Mouse (Mus musculus): Measurements from ENCODE around the gene Colq.

The Colq gene

GRCm38 (mm10) chr14:31525040-31525810 is 65.9 kb downstream of the Colq start:
- no peak for DNase-seq

DNA sequence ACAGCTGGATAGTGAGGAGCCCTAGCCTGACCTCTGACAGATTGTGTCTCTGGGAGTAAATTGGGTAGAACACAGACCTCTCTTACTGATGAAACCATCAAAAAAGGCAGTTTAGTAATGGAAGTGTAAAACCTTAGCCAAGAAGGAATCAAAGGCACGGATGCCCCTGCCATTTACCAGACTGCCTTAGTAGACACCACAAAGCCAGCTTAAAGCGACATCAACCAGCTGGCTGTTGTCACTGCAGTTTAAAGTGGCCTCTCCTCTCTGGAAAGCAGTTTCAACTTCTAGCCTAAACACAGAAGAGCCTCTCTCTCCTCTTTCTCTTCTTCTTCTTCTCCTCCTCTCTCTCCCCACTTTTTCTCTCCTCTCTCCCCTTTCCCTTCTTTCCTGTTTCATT is 69.8 kb downstream of the Colq start:
- DNase-seq = no peak

GRCm38 (mm10) chr14:31519165-31519564 is 72.0 kb downstream of the Colq start:
- peak; percentile 31 for DNase-seq

DNA sequence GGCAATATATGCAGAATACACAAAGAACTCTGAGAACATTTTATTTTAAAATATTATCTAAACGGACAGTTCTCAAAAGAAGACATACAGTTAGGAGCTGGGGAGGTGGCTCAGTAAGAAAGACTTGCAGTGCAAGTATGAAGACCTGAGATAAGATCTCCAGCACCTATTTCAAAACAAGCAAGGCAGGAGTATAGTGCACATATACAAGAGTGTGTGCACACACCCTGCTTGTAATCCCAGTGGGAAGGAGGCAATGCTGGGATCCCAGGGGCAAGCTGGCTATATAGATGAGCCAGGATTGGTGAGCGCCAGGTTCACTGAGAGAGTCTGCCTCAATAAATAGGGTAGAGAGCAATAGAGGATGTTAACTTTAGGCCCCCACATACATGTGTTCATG is 75.2 kb downstream of the Colq start:
- no peak for DNase-seq

- DNase-seq = no peak
Measured at GRCm38 (mm10) chr14:31510322-31510721, 80.8 kb downstream of the Colq start.

DNA sequence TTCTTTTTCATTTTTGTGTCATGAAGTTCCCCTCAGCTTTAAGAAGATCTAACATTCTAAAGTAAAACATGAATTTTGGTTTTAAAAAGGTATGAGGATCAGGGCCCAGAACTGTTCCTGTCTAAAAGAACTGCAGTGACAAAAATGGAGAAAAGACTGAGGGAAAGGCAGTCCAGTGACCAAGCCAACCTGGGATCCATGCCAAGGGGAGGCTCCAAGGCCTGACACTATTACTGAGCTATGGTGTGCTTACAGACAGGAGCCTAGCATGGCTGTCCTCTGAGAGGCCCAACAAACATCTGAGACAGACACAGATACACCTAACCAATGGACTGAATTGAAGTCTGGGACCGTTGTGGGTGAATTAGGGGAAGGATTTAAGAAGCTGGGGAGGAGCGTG is 81.2 kb downstream of the Colq start:
- DNase-seq = peak; percentile 37

DNA sequence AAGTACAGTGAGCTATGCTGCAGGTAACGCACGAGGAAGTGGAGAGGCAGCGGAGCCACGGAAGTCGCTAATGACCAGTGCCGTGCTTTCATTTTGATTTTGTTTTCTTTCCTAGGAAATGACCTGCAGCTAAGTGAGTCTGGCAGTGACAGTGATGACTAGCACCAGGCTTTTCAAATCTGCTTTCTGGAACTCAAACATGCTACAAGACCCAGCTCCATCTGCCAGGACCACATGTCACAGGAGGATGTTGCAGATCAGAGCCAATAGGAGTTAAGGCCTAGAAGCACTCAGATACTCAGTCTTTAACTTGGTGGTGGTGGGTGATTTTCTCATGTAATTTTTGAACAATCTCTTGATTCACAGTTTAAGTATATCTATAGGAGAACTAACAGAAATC is 84.7 kb downstream of the Colq start:
- DNase-seq = no peak

DNA sequence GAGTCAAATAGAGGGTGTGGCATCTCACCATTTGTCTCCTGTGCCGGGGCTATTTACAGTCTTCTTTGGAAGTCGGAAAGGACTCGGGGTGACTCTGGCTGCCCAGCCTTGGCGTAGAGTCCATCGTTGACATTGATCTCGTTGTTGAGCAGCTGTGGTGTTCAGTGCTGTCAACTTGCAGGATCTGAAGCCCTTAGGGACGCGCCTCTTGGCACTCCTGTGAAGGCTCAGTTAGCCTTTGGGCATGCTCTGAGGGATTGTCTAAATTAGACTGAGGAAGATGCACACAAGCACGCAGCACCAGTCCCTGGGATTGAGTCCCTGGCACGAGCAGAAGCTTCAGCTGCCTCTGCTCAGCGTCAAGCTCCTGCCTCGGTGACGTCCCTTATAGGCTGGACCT is 87.7 kb downstream of the Colq start:
- DNase-seq = no peak

DNA sequence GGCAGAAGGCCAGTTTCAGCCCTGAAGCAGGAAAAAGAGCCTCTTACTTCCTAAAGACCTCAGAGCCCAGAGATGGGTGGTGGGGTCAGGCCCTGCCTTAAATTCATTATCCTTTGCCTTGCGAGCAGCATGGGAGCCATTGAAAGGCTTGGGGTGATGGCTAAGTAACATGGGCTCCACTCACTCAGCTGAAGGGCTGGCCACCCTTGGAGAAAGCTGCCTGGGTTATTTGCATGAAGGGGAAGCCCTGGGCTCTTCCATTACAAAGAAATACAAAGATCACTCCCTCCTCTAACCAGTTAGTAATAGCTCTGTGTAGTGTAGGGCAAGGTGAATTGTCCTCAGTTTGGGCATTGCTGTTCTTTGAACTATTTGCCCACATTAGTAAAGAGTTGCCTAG is 91.6 kb downstream of the Colq start:
- DNase-seq = no peak

DNA sequence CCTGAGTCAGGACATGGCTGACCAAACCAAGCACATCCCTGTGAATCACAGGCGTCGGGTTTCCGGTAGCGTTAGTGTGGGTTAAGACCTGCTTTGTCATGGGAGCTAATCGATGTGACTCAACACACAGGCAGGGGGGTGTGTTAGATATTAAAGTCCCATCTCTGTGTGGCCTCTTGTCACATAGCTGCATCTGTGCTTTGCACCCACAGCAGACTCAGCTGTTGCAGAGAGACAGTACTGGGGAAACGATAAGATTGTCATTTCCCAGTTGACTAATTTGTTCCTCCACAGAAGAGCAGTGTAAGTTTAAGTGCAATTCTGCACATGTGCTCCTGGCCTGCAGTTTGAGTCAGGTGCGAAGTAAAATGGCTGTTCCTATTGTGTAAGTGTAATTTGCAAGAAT is 94.9 kb downstream of the Colq start:
- DNase-seq = no peak

- no peak for DNase-seq
Measured at GRCm38 (mm10) chr14:31495538-31495937, 95.6 kb downstream of the Colq start.

DNA sequence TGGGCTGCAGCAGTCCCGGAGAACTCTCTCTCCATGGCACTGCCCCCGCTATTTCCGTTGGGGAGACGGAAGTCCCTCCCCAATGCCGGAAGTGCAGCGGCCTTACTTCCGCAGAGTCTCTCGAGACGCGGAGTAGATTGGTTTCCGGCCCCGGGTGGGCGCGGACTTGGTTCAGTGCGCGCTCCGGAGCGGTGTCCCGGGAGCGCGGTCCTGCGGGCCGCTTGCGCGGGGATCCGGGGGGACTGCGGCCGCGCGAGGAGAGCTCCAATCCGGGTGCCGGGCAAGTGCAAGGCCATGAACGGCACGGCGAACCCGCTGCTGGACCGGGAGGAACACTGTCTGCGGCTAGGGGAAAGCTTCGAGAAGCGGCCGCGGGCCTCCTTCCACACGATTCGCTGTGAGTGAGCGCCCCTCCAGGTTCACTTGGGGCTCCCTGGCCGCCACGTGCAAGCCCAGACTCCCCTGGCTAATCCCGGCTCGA is 96.1 kb downstream of the Colq start, which contains the start of gene Mettl6:
TSS of gene Mettl6 (minus strand) at position 66 of the 481 bp plus-strand sequence.
- DNase-seq = peak; percentile 92

DNA sequence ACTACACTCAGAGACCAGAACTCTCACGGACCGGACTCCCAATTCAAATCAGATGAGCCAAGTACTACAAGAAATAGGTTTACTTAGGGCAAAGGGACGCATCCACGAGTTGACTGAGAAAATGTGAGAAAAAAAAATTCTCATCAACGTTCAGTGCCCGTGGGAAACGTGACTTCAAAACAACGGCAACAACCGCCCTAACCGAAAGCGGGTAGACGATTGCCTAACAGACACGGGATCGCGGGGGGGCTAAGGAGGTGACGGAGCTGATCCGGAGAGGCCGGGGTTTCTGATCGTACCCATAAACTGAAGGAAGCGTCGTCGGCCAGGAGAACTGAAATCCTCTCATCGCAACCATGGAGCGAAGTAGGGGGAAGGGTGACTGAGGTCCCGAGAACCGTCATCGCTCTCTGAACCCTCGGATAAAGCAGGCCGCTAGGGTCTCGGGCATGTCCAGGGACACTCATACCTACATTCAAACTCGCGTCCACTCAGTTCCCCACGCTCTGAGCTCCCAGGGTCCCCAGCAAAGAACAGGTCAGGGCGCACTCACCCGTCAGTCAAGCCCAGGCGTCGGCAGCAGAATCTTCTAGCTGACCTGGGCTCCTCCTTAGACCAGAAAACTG is 96.7 kb downstream of the Colq start, which contains the start of gene Eaf1:
TSS of gene Eaf1 (plus strand) at position 51 of the 626 bp plus-strand sequence.
- DNase-seq = peak; percentile 46

DNA sequence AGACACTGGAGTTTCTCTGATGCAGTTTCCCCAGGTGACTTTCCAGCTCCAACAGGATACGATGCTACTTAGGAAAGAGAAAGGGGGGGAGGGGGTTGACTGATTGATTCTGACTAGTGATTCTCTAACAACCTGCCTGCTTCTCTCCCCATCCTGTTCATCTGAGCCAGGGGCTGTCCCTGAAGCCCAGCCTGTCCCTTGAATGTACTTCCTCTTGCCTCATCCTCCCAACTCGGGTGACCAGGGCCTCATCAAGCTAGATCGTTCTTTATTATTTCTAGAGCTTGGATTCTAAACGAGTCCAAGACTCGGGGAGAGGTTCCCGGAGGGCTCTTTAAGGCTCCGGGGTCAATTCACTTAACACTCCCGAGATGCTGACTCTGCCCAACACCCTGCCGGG is 97.2 kb downstream of the Colq start:
- DNase-seq = no peak

- DNase-seq = no peak
Measured at GRCm38 (mm10) chr14:31488055-31488454, 103.1 kb downstream of the Colq start.

DNA sequence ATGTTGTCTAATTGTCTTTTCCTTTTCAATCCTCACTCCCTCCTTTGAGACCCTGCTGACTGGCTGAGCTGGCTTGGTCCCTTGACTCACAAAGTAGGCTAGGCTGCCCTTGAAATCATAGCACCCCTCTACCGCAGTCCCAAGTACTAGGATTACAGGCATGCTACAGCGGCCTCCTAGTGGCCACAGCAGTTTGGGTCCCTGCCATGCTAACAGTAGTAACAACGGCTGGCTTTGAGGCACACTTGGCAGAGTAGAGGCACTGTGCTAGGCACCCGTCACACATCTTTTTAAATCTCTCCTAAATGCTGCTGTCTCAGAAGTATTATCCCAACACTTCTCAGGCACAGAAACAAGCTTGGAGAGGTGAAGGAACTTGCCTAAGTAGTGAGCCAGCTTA is 104.7 kb downstream of the Colq start:
- DNase-seq = no peak

GRCm38 (mm10) chr14:31482417-31482816 is 108.7 kb downstream of the Colq start:
- DNase-seq = no peak

DNA sequence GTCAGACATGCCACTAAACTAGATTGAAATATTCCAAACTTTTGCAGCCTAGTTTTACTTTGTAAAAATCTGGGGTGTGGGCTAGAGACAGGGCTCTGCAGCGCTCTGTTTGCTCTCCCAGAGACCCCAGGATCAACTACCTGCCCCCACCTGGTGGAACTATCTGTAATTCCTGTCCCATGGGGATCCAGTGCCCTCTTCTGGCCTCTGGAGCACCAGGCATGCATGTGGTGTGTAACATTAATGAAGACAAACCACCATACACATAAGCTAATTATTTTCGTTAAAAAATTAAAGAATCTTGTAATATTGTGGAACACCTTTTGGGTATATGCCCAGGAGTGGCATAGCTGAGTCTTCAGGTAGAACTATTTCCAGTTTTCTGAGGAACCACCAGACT is 117.8 kb downstream of the Colq start:
- no peak for DNase-seq

Measured in lung, postnatal 14 days (tissue).